ENCODE assay signal across 21 mouse cellular contexts in the genomic region with DNA sequence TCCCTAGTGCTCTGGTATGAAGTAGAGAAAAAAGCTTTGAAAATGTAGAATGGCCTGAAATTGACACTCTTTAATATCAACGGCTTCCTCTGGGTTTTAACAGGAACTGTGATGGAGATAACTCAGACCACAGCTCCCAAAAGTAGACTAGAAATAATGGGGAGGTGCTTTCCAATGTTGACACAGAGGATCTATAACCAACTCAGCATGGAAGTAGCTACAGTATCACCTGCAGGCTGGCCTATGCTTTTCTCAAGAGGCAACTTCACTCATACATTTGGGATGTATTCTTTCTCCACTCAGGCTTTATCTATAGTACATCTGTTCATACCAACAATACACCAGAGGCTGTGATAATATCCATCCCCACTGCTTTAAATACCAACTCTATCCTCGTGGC.
A peak's percentile ranks its signal among the peaks of the same experiment; 100 is the strongest.
DNase-seq lines count a peak whose midpoint lies in the region; ATAC-seq and TF ChIP-seq lines count a peak whose summit lies in the region.
"Had no signal": no experiment of that assay in that cellular context is flagged by ENCODE, and none has a peak within 500 bp of the region (broad histone marks: within the 10 kb centered on the region; RNA-seq: fewer than 3 reads in every experiment).

No protein-coding gene starts in this region.

- no peak overlapping the region for H3K4me3 ChIP-seq in embryonic facial prominence, embryonic 14.5 days (ENCODE audit: low read depth, low read length)
- no peak overlapping the region for H3K4me3 ChIP-seq in embryonic facial prominence, embryonic 10.5 days
- no peak overlapping the region for H3K4me3 ChIP-seq in limb, embryonic 13.5 days
- no peak overlapping the region for H3K4me3 ChIP-seq in limb, embryonic 10.5 days
- no peak overlapping the region for H3K4me3 ChIP-seq in limb, embryonic 14.5 days (replicated peaks; ENCODE audit: low read length)

- no peaks in the 10 kb centered on the region for H3K27me3 ChIP-seq in embryonic facial prominence, embryonic 14.5 days (replicated peaks; ENCODE audit: control insufficient read depth, insufficient read depth, low read length)
- H3K27me3 ChIP-seq in embryonic facial prominence, embryonic 10.5 days (replicated peaks; ENCODE audit: low read depth, poor library complexity, severe bottlenecking) = no peaks in the 10 kb centered on the region
- no peaks in the 10 kb centered on the region for H3K27me3 ChIP-seq in limb, embryonic 13.5 days
- H3K27me3 ChIP-seq in limb, embryonic 10.5 days (ENCODE audit: low read depth, poor library complexity, severe bottlenecking) = no peaks in the 10 kb centered on the region
- H3K27me3 ChIP-seq in limb, embryonic 14.5 days (ENCODE audit: control insufficient read depth, insufficient read depth, low read length) = no peaks in the 10 kb centered on the region
- H3K27me3 ChIP-seq: CH12.LX had no signal

- H3K27ac ChIP-seq in embryonic facial prominence, embryonic 14.5 days (replicated peaks; ENCODE audit: low read depth, low read length) = no peak overlapping the region
- no peak overlapping the region for H3K27ac ChIP-seq in embryonic facial prominence, embryonic 10.5 days (replicated peaks)
- H3K27ac ChIP-seq in limb, embryonic 13.5 days = no peak overlapping the region
- no peak overlapping the region for H3K27ac ChIP-seq in limb, embryonic 10.5 days
- no peak overlapping the region for H3K27ac ChIP-seq in limb, embryonic 14.5 days (replicated peaks; ENCODE audit: low read depth, low read length)

- DNase-seq in embryonic facial prominence, embryonic 14.5 days (ENCODE audit: low spot score) = peak; percentile 2
- no peak for DNase-seq in embryonic facial prominence, embryonic 10.5 days (ENCODE audit: low spot score)
- DNase-seq in limb, embryonic 10.5 days (ENCODE audit: low spot score) = no peak
- no peak for DNase-seq in limb, embryonic 14.5 days (ENCODE audit: low spot score)
- no peak for DNase-seq in urinary bladder, postnatal 25 days (ENCODE audit: low spot score)
- DNase-seq: adrenal gland, adult 2 months; adrenal gland, adult 8-10 months; adrenal gland, postnatal 10 days; adrenal gland, postnatal 14 days; adrenal gland, postnatal 25 days; adrenal gland, postnatal 36 days; B cell, adult 2 months; cerebellum, adult 11 months; cerebellum, adult 11-12 months; cerebellum, adult 18-20 months had no signal

- no peak overlapping the region for H3K9ac ChIP-seq in embryonic facial prominence, embryonic 14.5 days (ENCODE audit: low read depth, low read length)
- H3K9ac ChIP-seq in limb, embryonic 13.5 days = no peak overlapping the region
- H3K9ac ChIP-seq in limb, embryonic 14.5 days (ENCODE audit: low read depth, low read length, severe bottlenecking) = no peak overlapping the region

- no peak for TF ChIP-seq POLR2A in limb, embryonic 14.5 days (IDR thresholded peaks at IDR 0.05; ENCODE audit: borderline replicate concordance, extremely low read depth, insufficient read depth, insufficient read length)

- no peaks in the 10 kb centered on the region for H3K36me3 ChIP-seq in embryonic facial prominence, embryonic 14.5 days (ENCODE audit: control insufficient read depth, insufficient read depth, low read length)
- H3K36me3 ChIP-seq in embryonic facial prominence, embryonic 10.5 days (replicated peaks) = no peaks in the 10 kb centered on the region
- no peaks in the 10 kb centered on the region for H3K36me3 ChIP-seq in limb, embryonic 13.5 days
- H3K36me3 ChIP-seq in limb, embryonic 10.5 days = no peaks in the 10 kb centered on the region
- H3K36me3 ChIP-seq in limb, embryonic 14.5 days (ENCODE audit: control insufficient read depth, insufficient read depth, low read length) = no peaks in the 10 kb centered on the region
- H3K36me3 ChIP-seq: G1E had no signal

- 50% methylated on average over 2 of the region's 2 CpGs for WGBS in embryonic facial prominence, embryonic 14.5 days
- 83% methylated on average over 2 of the region's 2 CpGs for WGBS in embryonic facial prominence, embryonic 10.5 days
- 63% methylated on average over 2 of the region's 2 CpGs for WGBS in limb, embryonic 13.5 days
- WGBS in limb, embryonic 10.5 days = 76% methylated on average over 2 of the region's 2 CpGs
- 59% methylated on average over 2 of the region's 2 CpGs for WGBS in limb, embryonic 14.5 days

- H3K4me1 ChIP-seq in embryonic facial prominence, embryonic 14.5 days (ENCODE audit: control insufficient read depth, insufficient read depth, low read length) = no peaks in the 10 kb centered on the region
- H3K4me1 ChIP-seq in embryonic facial prominence, embryonic 10.5 days = no peaks in the 10 kb centered on the region
- 0 out of 2 replicates have a peak, but pooled peaks cover 3% of the 10 kb centered on the region for H3K4me1 ChIP-seq in limb, embryonic 13.5 days
- H3K4me1 ChIP-seq in limb, embryonic 10.5 days = no peaks in the 10 kb centered on the region
- no peaks in the 10 kb centered on the region for H3K4me1 ChIP-seq in limb, embryonic 14.5 days (ENCODE audit: control insufficient read depth, insufficient read depth, low read length)

- H3K4me2 ChIP-seq in embryonic facial prominence, embryonic 14.5 days (ENCODE audit: low read depth, low read length) = no peak overlapping the region
- H3K4me2 ChIP-seq in limb, embryonic 13.5 days (replicated peaks) = no peak overlapping the region
- no peak overlapping the region for H3K4me2 ChIP-seq in limb, embryonic 14.5 days (replicated peaks; ENCODE audit: low read depth, low read length, severe bottlenecking)

- no peaks in the 10 kb centered on the region for H3K9me3 ChIP-seq in embryonic facial prominence, embryonic 14.5 days (ENCODE audit: control insufficient read depth, low read length)
- H3K9me3 ChIP-seq in embryonic facial prominence, embryonic 10.5 days = no peaks in the 10 kb centered on the region
- H3K9me3 ChIP-seq in limb, embryonic 13.5 days = no peaks in the 10 kb centered on the region
- no peaks in the 10 kb centered on the region for H3K9me3 ChIP-seq in limb, embryonic 10.5 days (replicated peaks)
- H3K9me3 ChIP-seq in limb, embryonic 14.5 days (ENCODE audit: control insufficient read depth, low read length) = no peaks in the 10 kb centered on the region
- H3K9me3 ChIP-seq: G1E had no signal

- ATAC-seq in embryonic facial prominence, embryonic 14.5 days (ENCODE audit: low read depth) = no peak
- peak; percentile 51; the same call in 1 of the 2 replicates for ATAC-seq in limb, embryonic 13.5 days (ENCODE audit: low FRiP score, low read depth)
- ATAC-seq in limb, embryonic 14.5 days (ENCODE audit: low FRiP score, low read depth) = peak; percentile 53; the same call in 1 of the 2 replicates
- ATAC-seq: activated CD4-positive, CD25-positive, alpha-beta regulatory T cell, adult 4 months; CD4-positive, CD25-positive, alpha-beta regulatory T cell, adult 4 months; Patski had no signal
